Mouse (Mus musculus): ENCODE measurements around the gene Txnrd2. TPM values are rescaled to one million over a fixed set of nuclear protein-coding genes. Genes with fewer than 3 reads are reported as not detected.

The Txnrd2 gene
- 16.5 to 19.6 TPM (median 17.9 TPM) in 4 replicates for total RNA-seq (2023; ENCODE audit: inconsistent age)

DNA sequence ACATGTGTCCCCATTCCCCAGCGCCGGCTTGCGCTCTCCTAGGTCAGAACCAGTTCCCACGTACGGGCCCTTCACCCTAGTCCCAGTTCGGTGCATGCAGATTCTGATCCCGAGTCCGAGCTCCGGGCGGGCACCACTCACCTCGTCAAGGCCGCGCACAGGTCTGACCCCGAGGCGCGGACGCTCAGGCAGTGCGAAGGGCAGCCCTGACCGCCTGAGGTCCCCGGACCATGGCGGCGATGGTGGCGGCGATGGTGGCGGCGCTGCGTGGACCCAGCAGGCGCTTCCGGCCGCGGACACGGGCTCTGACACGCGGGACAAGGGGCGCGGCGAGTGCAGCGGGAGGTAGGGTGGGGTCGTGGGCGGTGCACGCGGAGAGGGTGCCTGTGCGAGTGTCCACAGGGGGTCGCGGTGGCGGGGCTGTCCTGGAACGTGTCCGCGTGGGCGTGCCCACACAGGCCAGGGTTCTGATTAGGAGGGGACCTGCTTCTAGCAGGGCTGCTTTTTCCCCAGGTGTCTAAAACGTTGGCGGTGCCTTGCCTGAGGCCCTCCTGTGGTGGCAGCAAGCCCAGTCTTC lies at the start of gene Txnrd2:
Gene Txnrd2 (plus strand): TSS at position 170 of the 577 bp plus-strand sequence.

DNA sequence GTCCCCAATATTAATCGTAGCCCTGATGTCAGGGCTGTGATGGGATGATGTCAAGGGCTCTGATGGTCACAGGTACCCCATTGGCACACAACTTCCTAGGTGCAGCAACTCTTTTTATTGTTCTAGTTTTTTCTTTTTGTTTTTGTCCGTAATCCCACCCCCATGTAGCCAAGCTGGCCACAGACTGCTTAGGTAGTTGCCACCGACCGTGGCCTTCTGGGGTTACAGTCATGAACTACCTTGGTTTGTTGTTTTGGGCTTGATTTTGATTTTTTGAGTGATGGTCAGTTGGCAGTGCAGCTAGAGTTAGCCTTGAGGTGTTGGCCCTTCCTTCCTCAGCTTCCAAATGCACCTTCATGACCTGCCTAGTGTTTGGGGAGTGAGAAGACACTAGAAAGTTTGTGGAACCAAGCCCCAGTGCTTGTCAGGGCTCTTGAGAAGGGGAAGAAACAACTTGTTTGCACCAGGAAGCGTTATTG lies 657 bp downstream of the Txnrd2 start, which contains the start of gene Comt:
Gene Comt (minus strand): TSS at position 51 of the 479 bp plus-strand sequence.

DNA sequence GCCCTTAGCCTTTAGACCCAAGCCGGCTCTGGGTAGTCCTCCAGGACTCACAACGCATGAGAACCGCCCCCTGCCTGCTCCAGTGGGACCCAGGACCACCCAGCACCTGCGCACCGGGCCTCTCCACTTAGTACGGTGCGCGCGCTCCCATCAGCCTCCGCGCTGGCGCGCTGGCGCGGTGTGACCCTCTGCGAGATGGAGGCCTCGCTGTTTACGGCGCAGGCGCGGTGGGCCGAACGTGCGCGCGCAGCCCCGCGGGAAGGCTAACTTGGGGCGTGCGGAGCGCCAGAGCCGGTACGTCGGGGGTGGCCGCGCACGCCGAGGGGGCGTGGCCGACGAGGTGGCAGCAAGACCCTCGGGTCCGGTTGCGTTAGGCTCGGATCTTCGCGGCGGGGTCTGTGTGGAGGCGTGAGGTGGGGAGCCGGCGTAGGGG lies 72.4 kb downstream of the Txnrd2 start, which contains the start of the genes Gnb1l and Rtl10:
Gene Gnb1l (plus strand): TSS at position 156 of the 433 bp plus-strand sequence.
Gene Rtl10 (plus strand): TSS at position 344 of the 433 bp plus-strand sequence.

Other genes with a start within 250 kb of the Txnrd2 start
- gene Ccdc188, start 208.5 kb upstream of the Txnrd2 start, total RNA-seq (2023; ENCODE audit: inconsistent age) = not detected in 4 replicates
- 18.9 to 28.1 TPM (median 25.2 TPM) in 4 replicates for gene Zdhhc8, start 191.2 kb upstream of the Txnrd2 start, total RNA-seq (2023; ENCODE audit: inconsistent age)
- gene Trmt2a, start 177.7 kb upstream of the Txnrd2 start, total RNA-seq (2023; ENCODE audit: inconsistent age) = 150 to 190 TPM (median 173 TPM) in 4 replicates
- 99.2 to 109 TPM (median 108 TPM) in 4 replicates for gene Ranbp1, start 177.7 kb upstream of the Txnrd2 start, total RNA-seq (2023; ENCODE audit: inconsistent age)
- gene Gm49776, start 168.1 kb upstream of the Txnrd2 start, total RNA-seq (2023; ENCODE audit: inconsistent age) = not detected in 4 replicates
- 32.5 to 41.7 TPM (median 40.3 TPM) in 4 replicates for gene Dgcr8, start 137.1 kb upstream of the Txnrd2 start, total RNA-seq (2023; ENCODE audit: inconsistent age)
- gene Tango2, start 78.3 kb upstream of the Txnrd2 start, total RNA-seq (2023; ENCODE audit: inconsistent age) = 30.4 to 33.3 TPM (median 31.8 TPM) in 4 replicates
- gene Arvcf, start 78.2 kb upstream of the Txnrd2 start, total RNA-seq (2023; ENCODE audit: inconsistent age) = 5.1 to 9.0 TPM (median 6.8 TPM) in 4 replicates
- 11.0 to 14.4 TPM (median 12.7 TPM) in 4 replicates for gene Comt, start 468 bp downstream of the Txnrd2 start, total RNA-seq (2023; ENCODE audit: inconsistent age)
- 4.9 to 7.2 TPM (median 5.9 TPM) in 4 replicates for gene Gnb1l, start 72.3 kb downstream of the Txnrd2 start, total RNA-seq (2023; ENCODE audit: inconsistent age)
- gene Rtl10, start 72.5 kb downstream of the Txnrd2 start, total RNA-seq (2023; ENCODE audit: inconsistent age) = 4.6 to 7.3 TPM (median 5.4 TPM) in 4 replicates
- not detected in 4 replicates for gene Tbx1, start 164.3 kb downstream of the Txnrd2 start, total RNA-seq (2023; ENCODE audit: inconsistent age)
- not detected in 4 replicates for gene Gp1bb, start 196.0 kb downstream of the Txnrd2 start, total RNA-seq (2023; ENCODE audit: inconsistent age)
- 0.26 TPM in 1 of 4 replicates, not detected in the others for gene Gm49601, start 200.0 kb downstream of the Txnrd2 start, total RNA-seq (2023; ENCODE audit: inconsistent age)
- gene Sept5, start 203.6 kb downstream of the Txnrd2 start, total RNA-seq (2023; ENCODE audit: inconsistent age) = not detected in 4 replicates